Mouse (Mus musculus) kidney, adult 2 months (tissue): ENCODE measurements around the gene Dusp13. TPM values are rescaled to one million over a fixed set of nuclear protein-coding genes. Genes with fewer than 3 reads are reported as not detected.

Experiments
- DNase-seq: peaks from one replicate; pipeline ENCODE4 v3.0.0; 2021
- H3K27ac ChIP-seq: fragments of 200-500 bp; 2 replicates; pipeline ENCODE4 v1.5.1; 2012; ENCODE audit warnings: low read depth, low read length, control low read depth, inconsistent platforms; ENCODE audit not compliant: insufficient read depth
- H3K27me3 ChIP-seq: fragments of 200-500 bp; replicated peaks from 2 replicates; pipeline ENCODE4 v1.6.1; 2012; ENCODE audit warnings: mild to moderate bottlenecking, moderate library complexity, low read length, inconsistent platforms; ENCODE audit not compliant: control insufficient read depth, insufficient read depth
- H3K36me3 ChIP-seq: fragments of 200-500 bp; 2 replicates; pipeline ENCODE4 v1.6.1; 2012; ENCODE audit warnings: mild to moderate bottlenecking, moderate library complexity, low read length, inconsistent platforms; ENCODE audit not compliant: control insufficient read depth, insufficient read depth
- H3K4me1 ChIP-seq: fragments of 200-500 bp; 2 replicates; pipeline ENCODE4 v1.6.1; 2011; ENCODE audit warnings: low read length; ENCODE audit not compliant: control insufficient read depth, insufficient read depth
- H3K4me3 ChIP-seq: fragments of 200-500 bp; 2 replicates; pipeline ENCODE4 v1.5.1; 2011; ENCODE audit warnings: mild to moderate bottlenecking, low read depth, low read length, control low read depth; ENCODE audit not compliant: insufficient read depth
- CTCF ChIP-seq: fragments of 200-500 bp; conservative IDR thresholded peaks from 2 replicates; pipeline ENCODE4 v1.5.1; 2011; ENCODE audit warnings: low read depth, mild to moderate bottlenecking, control low read depth, low read length, moderate library complexity, mixed read lengths; ENCODE audit not compliant: insufficient read depth, insufficient read length
- POLR2A ChIP-seq: fragments of 200-500 bp; IDR thresholded peaks from one replicate; pipeline ENCODE4 v1.6.1; 2011; ENCODE audit warnings: low read depth, low read length, control low read depth
- WGBS: fragments of 180-500 bp; shearing (Covaris S2); methylation state at CpG from one replicate; pipeline ENCODE4 v1.1.7; 2018; 5-methylcytosine and 5-hydroxymethylcytosine counted together
- polyA plus RNA-seq: library from polyadenylated mRNA; depleted of rRNA; stranded (reverse); fragments of >200 nt; gene quantifications from 2 replicates; pipeline ENCODE4 v1.2.3, GENCODE M21; 2012

The Dusp13 gene
- polyA plus RNA-seq, 1 experiment: 1.8 TPM

GRCm38 (mm10) chr14:21786500-21786899 is 35.5 kb upstream of the Dusp13 start:
- 58% methylated on average over 4 of the region's 4 CpGs for WGBS
- DNase-seq: peak; percentile 90
- H3K4me3 ChIP-seq: no peak overlapping the region
- H3K36me3 ChIP-seq: peaks cover 2% of the 10 kb centered on the region; the same call in 1 of the 2 replicates
- H3K27me3 ChIP-seq: no peaks in the 10 kb centered on the region
- TF ChIP-seq CTCF (no peak), POLR2A (no peak)
- H3K4me1 ChIP-seq: peaks cover 11% of the 10 kb centered on the region; the same call in 1 of the 2 replicates
- peak overlapping the region; percentile 68; the same call in 1 of the 2 replicates for H3K27ac ChIP-seq

DNA sequence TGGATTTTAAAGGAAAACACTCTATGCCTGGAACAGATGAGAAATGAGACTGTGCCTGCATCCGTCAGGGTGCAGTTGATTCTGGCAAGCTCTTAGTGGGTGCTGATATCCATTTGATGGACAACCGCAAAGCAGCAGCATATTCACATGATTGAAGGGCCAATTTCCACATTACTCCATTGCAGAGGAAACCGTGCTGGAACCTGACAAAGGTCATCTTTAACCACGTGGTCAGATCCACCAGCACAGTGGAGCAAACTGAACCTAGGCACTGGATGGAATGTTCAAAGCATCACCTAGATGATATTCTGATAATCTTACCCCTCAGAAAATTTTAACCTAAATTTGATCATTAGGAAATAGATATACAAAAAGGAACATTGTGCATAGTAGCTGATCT is 25.2 kb upstream of the Dusp13 start:
- Histone ChIP-seq H3K4me3 (no peak overlapping the region), H3K27me3 (no peaks in the 10 kb centered on the region), H3K4me1 (peaks cover 18% of the 10 kb centered on the region; the same call in 1 of the 2 replicates), H3K36me3 (peaks cover 1% of the 10 kb centered on the region; the same call in 1 of the 2 replicates), H3K27ac (no peak overlapping the region)
- TF ChIP-seq CTCF (no peak), POLR2A (no peak)
- 54% methylated on average over 4 of the region's 4 CpGs for WGBS
- DNase-seq: peak; percentile 70

DNA sequence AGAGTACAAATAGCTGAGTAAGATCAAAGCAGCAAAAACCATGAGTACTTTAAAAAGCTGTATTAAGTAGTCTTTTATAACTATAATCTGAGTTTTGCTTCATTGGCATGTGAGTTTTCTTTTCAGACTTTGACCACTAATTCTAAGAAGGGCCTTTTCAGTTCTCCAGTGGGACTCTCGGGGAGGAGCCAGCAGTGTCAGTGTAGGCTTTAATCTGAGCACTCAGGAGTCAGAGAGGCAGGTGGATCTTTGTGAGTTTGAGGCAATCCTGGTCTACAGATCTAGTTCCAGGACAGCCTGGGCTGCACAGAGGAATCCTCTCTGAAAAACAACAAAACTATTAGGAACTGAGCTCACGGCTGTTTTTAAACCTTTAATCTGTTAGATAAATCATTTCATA is 23.0 kb upstream of the Dusp13 start:
- H3K27ac ChIP-seq: no peak overlapping the region
- no peak overlapping the region for H3K4me3 ChIP-seq
- no peaks in the 10 kb centered on the region for H3K27me3 ChIP-seq
- no peaks in the 10 kb centered on the region; the same call in 1 of the 2 replicates for H3K36me3 ChIP-seq
- H3K4me1 ChIP-seq: peaks cover 18% of the 10 kb centered on the region; the same call in 1 of the 2 replicates
- WGBS: 47% methylated on average over 2 of the region's 2 CpGs
- peak; percentile 81 for DNase-seq
- TF ChIP-seq POLR2A (no peak), CTCF (no peak)

- H3K27ac ChIP-seq: no peak overlapping the region
- 75% methylated on average over 11 of the region's 11 CpGs for WGBS
- no peak for DNase-seq
- TF ChIP-seq CTCF: no peak
- no peak for TF ChIP-seq POLR2A
- peaks cover 23% of the 10 kb centered on the region; the same call in 1 of the 2 replicates for H3K4me1 ChIP-seq
- no peak overlapping the region for H3K4me3 ChIP-seq
- no peaks in the 10 kb centered on the region for H3K27me3 ChIP-seq
- H3K36me3 ChIP-seq: no peaks in the 10 kb centered on the region
Measured at GRCm38 (mm10) chr14:21772506-21773281, 21.7 kb upstream of the Dusp13 start.

- WGBS: 81% methylated on average over 6 of the region's 6 CpGs
- Histone ChIP-seq H3K27me3 (no peaks in the 10 kb centered on the region), H3K4me1 (peaks cover 19% of the 10 kb centered on the region), H3K36me3 (no peaks in the 10 kb centered on the region), H3K27ac (no peak overlapping the region), H3K4me3 (no peak overlapping the region)
- no peak for TF ChIP-seq POLR2A
- TF ChIP-seq CTCF: no peak
- DNase-seq: no peak
Measured at GRCm38 (mm10) chr14:21766398-21766958, 15.5 kb upstream of the Dusp13 start.

- peaks cover 19% of the 10 kb centered on the region for H3K4me1 ChIP-seq
- no peak overlapping the region for H3K27ac ChIP-seq
- no peaks in the 10 kb centered on the region for H3K27me3 ChIP-seq
- no peak overlapping the region for H3K4me3 ChIP-seq
- TF ChIP-seq POLR2A (no peak), CTCF (no peak)
- no peaks in the 10 kb centered on the region for H3K36me3 ChIP-seq
- 68% methylated on average over 7 of the region's 7 CpGs for WGBS
- DNase-seq: peak; percentile 45
Measured at GRCm38 (mm10) chr14:21765754-21766397, 14.9 kb upstream of the Dusp13 start.

DNA sequence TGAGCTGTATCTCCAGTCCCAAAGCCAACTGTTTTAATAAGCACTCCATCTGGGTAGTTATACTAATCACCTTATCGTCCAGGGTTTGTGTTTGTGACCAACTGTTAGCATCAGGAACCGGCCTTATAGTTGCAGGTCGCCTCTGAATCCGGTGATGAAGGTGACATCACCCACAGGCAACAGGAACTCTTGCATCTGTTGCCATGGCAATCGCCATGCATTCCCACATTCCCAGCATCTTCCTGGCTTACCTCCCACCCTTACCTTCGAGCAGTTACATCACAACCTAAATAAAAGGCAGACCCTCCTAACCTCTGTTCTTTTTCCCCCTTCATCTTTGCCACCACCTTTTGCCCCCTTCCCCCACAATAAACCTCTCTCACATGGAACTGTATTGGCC is 13.7 kb upstream of the Dusp13 start:
- H3K27me3 ChIP-seq: no peaks in the 10 kb centered on the region
- TF ChIP-seq POLR2A: no peak
- no peak for TF ChIP-seq CTCF
- no peak overlapping the region for H3K4me3 ChIP-seq
- H3K27ac ChIP-seq: no peak overlapping the region
- no peak for DNase-seq
- 91% methylated on average over 6 of the region's 6 CpGs for WGBS
- peaks cover 19% of the 10 kb centered on the region for H3K4me1 ChIP-seq
- H3K36me3 ChIP-seq: no peaks in the 10 kb centered on the region
